Comparison of ENCODE assay signal across 8 mouse cellular contexts in genomic region chr2:30010840-30011281, GRCm38 (mm10). TPM values are rescaled to one million over a fixed set of nuclear protein-coding genes. Genes with fewer than 3 reads are reported as not detected.
A peak's percentile ranks its signal among the peaks of the same experiment; 100 is the strongest.
DNase-seq lines count a peak whose midpoint lies in the region; ATAC-seq and TF ChIP-seq lines count a peak whose summit lies in the region.

No protein-coding gene starts in this region.

- no peak for ATAC-seq in forebrain, postnatal 0 days
- no peak for ATAC-seq in forebrain, embryonic 11.5 days (replicated peaks; ENCODE audit: low FRiP score)
- no peak for ATAC-seq in kidney, embryonic 16.5 days (ENCODE audit: low FRiP score, low TSS enrichment)

- H3K36me3 ChIP-seq in forebrain, postnatal 0 days (ENCODE audit: insufficient read depth): peaks cover 97% of the 10 kb centered on the region
- peaks cover 53% of the 10 kb centered on the region for H3K36me3 ChIP-seq in forebrain, embryonic 11.5 days (ENCODE audit: control insufficient read depth, insufficient read depth, low read length)
- H3K36me3 ChIP-seq in kidney, embryonic 16.5 days (ENCODE audit: insufficient read depth, low read length): peaks cover 84% of the 10 kb centered on the region

- no peak overlapping the region for H3K4me2 ChIP-seq in forebrain, postnatal 0 days (ENCODE audit: low read depth)
- no peak overlapping the region for H3K4me2 ChIP-seq in forebrain, embryonic 11.5 days (ENCODE audit: low read depth, low read length, severe bottlenecking)
- H3K4me2 ChIP-seq in kidney, embryonic 16.5 days (replicated peaks; ENCODE audit: low read depth, low read length): no peak overlapping the region

- 63% methylated on average over 8 of the region's 8 CpGs for WGBS in forebrain, postnatal 0 days
- 93% methylated on average over 8 of the region's 8 CpGs for WGBS in forebrain, embryonic 11.5 days
- 86% methylated on average over 8 of the region's 8 CpGs for WGBS in kidney, embryonic 16.5 days

- no peaks in the 10 kb centered on the region for H3K4me1 ChIP-seq in forebrain, postnatal 0 days (ENCODE audit: insufficient read depth)
- H3K4me1 ChIP-seq in forebrain, embryonic 11.5 days (replicated peaks; ENCODE audit: control insufficient read depth, insufficient read depth, low read length): no peaks in the 10 kb centered on the region
- H3K4me1 ChIP-seq in kidney, embryonic 16.5 days (ENCODE audit: insufficient read depth, low read length): no peaks in the 10 kb centered on the region

- intact Hi-C loops in heart, postnatal 25 days (cut with DNase I): loop anchor here (2.0 kb wide), 1 partner anchor 16 kb away; no protein-coding TSS in a partner anchor

- no peak overlapping the region; the same call in 1 of the 2 replicates for H3K27ac ChIP-seq in forebrain, postnatal 0 days (ENCODE audit: low read depth, low read length)
- no peak overlapping the region for H3K27ac ChIP-seq in forebrain, embryonic 11.5 days (ENCODE audit: low read depth, low read length)
- H3K27ac ChIP-seq in kidney, embryonic 16.5 days (ENCODE audit: low read length): no peak overlapping the region

- DNase-seq in forebrain, postnatal 0 days: peak; percentile 36
- no peak for DNase-seq in forebrain, embryonic 11.5 days (ENCODE audit: low spot score)
- peak; percentile 50 for DNase-seq in urinary bladder, postnatal 14 days (ENCODE audit: low spot score)
- DNase-seq in urinary bladder, postnatal 10 days (ENCODE audit: low spot score): no peak
- DNase-seq in heart, postnatal 25 days (ENCODE audit: low spot score): peak; percentile 10
- peak; percentile 70 for DNase-seq in testis, postnatal 14 days (ENCODE audit: low spot score)
- DNase-seq in thymus, postnatal 14 days: no peak

- no peak overlapping the region for H3K9ac ChIP-seq in forebrain, postnatal 0 days
- no peak overlapping the region for H3K9ac ChIP-seq in forebrain, embryonic 11.5 days (ENCODE audit: low read length)
- no peak overlapping the region for H3K9ac ChIP-seq in kidney, embryonic 16.5 days (replicated peaks; ENCODE audit: low read length)

- no peaks in the 10 kb centered on the region for H3K27me3 ChIP-seq in forebrain, postnatal 0 days (ENCODE audit: insufficient read depth, low read length)
- H3K27me3 ChIP-seq in forebrain, embryonic 11.5 days (ENCODE audit: control insufficient read depth, insufficient read depth, low read length): no peaks in the 10 kb centered on the region
- H3K27me3 ChIP-seq in kidney, embryonic 16.5 days (ENCODE audit: insufficient read depth, low read length): no peaks in the 10 kb centered on the region

- no peak for TF ChIP-seq CTCF in forebrain, postnatal 0 days (IDR thresholded peaks at IDR 0.05; ENCODE audit: low read depth)

- H3K4me3 ChIP-seq in forebrain, postnatal 0 days (ENCODE audit: low read depth, low read length): no peak overlapping the region
- no peak overlapping the region for H3K4me3 ChIP-seq in forebrain, embryonic 11.5 days (ENCODE audit: low read depth, low read length)
- H3K4me3 ChIP-seq in kidney, embryonic 16.5 days (ENCODE audit: low read length): no peak overlapping the region

- no peaks in the 10 kb centered on the region for H3K9me3 ChIP-seq in forebrain, postnatal 0 days (ENCODE audit: low read length)
- H3K9me3 ChIP-seq in forebrain, embryonic 11.5 days (ENCODE audit: control insufficient read depth, low read length): no peaks in the 10 kb centered on the region
- no peaks in the 10 kb centered on the region for H3K9me3 ChIP-seq in kidney, embryonic 16.5 days (ENCODE audit: low read length)

RNA-seq across cellular contexts. Expression of gene Wdr34, which starts 37.8 kb away (rescaled TPM):
- 88.4 and 103 TPM in 2 replicates for total RNA-seq in forebrain, postnatal 0 days (2014; rRNA removed)
- polyA plus RNA-seq in forebrain, postnatal 0 days (2015; fragmentation: Nextera tagmentation; extraction: Ambion mirVana): 65.1 and 83.6 TPM in 2 replicates
- 35.9 and 39.6 TPM in 2 replicates for polyA plus RNA-seq in forebrain, embryonic 11.5 days (2014; fragmentation: Nextera tagmentation; extraction: Ambion mirVana)
- 1 to 10 TPM; 6.5 to 6.8 TPM for total RNA-seq in heart, postnatal 25 days (2021)
- polyA plus RNA-seq in kidney, embryonic 16.5 days (2015; fragmentation: Nextera tagmentation; extraction: Ambion mirVana): 42.5 and 44.1 TPM in 2 replicates

RNA-seq across cellular contexts. Expression of gene Sptan1, which starts 45.5 kb away (rescaled TPM):
- 839 and 918 TPM in 2 replicates for total RNA-seq in forebrain, postnatal 0 days (2014; rRNA removed)
- polyA plus RNA-seq in forebrain, postnatal 0 days (2015; fragmentation: Nextera tagmentation; extraction: Ambion mirVana): 182 and 192 TPM in 2 replicates
- polyA plus RNA-seq in forebrain, embryonic 11.5 days (2014; fragmentation: Nextera tagmentation; extraction: Ambion mirVana): 135 and 147 TPM in 2 replicates
- 100 to 1,000 TPM; 208 to 216 TPM for total RNA-seq in heart, postnatal 25 days (2021)
- 102 and 109 TPM in 2 replicates for polyA plus RNA-seq in kidney, embryonic 16.5 days (2015; fragmentation: Nextera tagmentation; extraction: Ambion mirVana)

RNA-seq across cellular contexts. Expression of gene Set, which starts 46.3 kb away (rescaled TPM):
- total RNA-seq in forebrain, postnatal 0 days (2014; rRNA removed): 361 and 392 TPM in 2 replicates
- polyA plus RNA-seq in forebrain, postnatal 0 days (2015; fragmentation: Nextera tagmentation; extraction: Ambion mirVana): 349 and 384 TPM in 2 replicates
- polyA plus RNA-seq in forebrain, embryonic 11.5 days (2014; fragmentation: Nextera tagmentation; extraction: Ambion mirVana): 817 and 824 TPM in 2 replicates
- 100 to 1,000 TPM in 1 of 2 experiments, 10 to 100 TPM in 1; 95.8 to 106 TPM for total RNA-seq in heart, postnatal 25 days (2021)
- polyA plus RNA-seq in kidney, embryonic 16.5 days (2015; fragmentation: Nextera tagmentation; extraction: Ambion mirVana): 430 and 458 TPM in 2 replicates

Comparison
In these comparisons a context has a peak if more than half of its experiments do, and no peak if none do; other contexts are left out.
1. DNase-seq: peak in forebrain, postnatal 0 days (single experiment), urinary bladder, postnatal 14 days (single experiment), heart, postnatal 25 days (single experiment) and testis, postnatal 14 days (single experiment); none in forebrain, embryonic 11.5 days (single experiment), urinary bladder, postnatal 10 days (single experiment) and thymus, postnatal 14 days (single experiment).